Mouse (Mus musculus): ENCODE results near the gene Il4i1. TPM values are rescaled to one million over a fixed set of nuclear protein-coding genes. Genes with fewer than 3 reads are reported as not detected.
"Not testable (repeated sequence)": the region's sequence is repeated elsewhere in the genome, so short reads cannot be mapped to it uniquely, and the experiment has no call there.

Il4i1 gene
- polyA plus RNA-seq, 1 experiment, result 4.7 TPM

DNA sequence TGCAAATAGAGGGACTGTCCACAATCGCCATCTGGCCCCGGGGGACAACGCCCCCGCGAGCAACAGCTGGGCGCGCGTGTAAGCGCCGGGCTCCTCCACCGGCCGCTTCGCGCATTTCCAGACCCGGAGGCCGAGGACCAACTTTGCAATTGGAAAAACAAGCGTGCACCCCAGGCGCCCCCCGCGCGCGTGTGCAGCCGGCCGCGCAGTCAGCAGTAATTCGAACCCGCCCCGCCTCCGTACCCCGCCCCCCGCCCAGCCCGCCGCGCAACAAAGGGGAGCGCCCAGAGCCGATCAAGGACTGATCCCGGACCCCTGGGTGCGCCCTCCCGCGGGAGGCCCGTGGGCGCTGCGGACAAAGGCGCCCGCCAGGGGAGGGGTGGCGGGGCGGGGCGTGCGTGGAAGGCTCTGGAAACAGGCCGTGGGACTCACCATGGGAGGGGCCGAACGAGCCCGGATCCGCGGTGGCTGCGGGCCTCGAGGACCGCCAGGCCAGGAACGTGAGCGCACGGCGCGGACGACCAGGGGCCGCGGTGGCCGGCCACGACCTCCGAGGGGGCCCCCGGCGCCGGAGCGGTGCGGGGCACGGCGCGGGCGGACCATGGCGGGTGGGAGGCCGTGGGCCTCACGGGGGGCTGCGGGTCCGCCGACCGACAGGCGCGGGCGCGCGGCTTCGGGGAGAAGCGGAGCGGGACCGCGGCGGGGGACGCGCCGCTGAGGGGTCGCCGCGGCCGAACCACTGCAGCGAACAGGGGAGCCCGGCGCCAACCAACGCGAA is 52.9 kb downstream of the Il4i1 start:
- Histone ChIP-seq H3K27ac (ENCODE audit: insufficient read depth, low read length) (peak overlapping the region; percentile 53; the same call in 1 of the 2 replicates), H3K9ac (ENCODE audit: low read depth, poor library complexity, severe bottlenecking) (peak overlapping the region; percentile 99), H3K27me3 (ENCODE audit: control insufficient read depth, insufficient read depth, low read length, poor library complexity, severe bottlenecking) (no peaks in the 10 kb centered on the region), H3K4me3 (ENCODE audit: low read depth, low read length) (peak overlapping the region; percentile 52), H3K4me1 (ENCODE audit: control insufficient read depth, insufficient read depth, low read length) (peaks cover 2% of the 10 kb centered on the region), H3K36me3 (ENCODE audit: control insufficient read depth, insufficient read depth, low read length, poor library complexity, severe bottlenecking) (peaks cover 4% of the 10 kb centered on the region; the same call in 1 of the 2 replicates), H3K9me3 (replicated peaks; ENCODE audit: control insufficient read depth, insufficient read depth, low read length, poor library complexity, severe bottlenecking) (no peaks in the 10 kb centered on the region)
- no peak for TF ChIP-seq POLR2A (IDR thresholded peaks at IDR 0.05; ENCODE audit: insufficient read depth, low read length)
- TF ChIP-seq EP300 (IDR thresholded peaks at IDR 0.05; ENCODE audit: insufficient read depth, low read depth, low read length), result no peak
- no peak for TF ChIP-seq CTCF (IDR thresholded peaks at IDR 0.05; ENCODE audit: low read depth, low read length)

DNA sequence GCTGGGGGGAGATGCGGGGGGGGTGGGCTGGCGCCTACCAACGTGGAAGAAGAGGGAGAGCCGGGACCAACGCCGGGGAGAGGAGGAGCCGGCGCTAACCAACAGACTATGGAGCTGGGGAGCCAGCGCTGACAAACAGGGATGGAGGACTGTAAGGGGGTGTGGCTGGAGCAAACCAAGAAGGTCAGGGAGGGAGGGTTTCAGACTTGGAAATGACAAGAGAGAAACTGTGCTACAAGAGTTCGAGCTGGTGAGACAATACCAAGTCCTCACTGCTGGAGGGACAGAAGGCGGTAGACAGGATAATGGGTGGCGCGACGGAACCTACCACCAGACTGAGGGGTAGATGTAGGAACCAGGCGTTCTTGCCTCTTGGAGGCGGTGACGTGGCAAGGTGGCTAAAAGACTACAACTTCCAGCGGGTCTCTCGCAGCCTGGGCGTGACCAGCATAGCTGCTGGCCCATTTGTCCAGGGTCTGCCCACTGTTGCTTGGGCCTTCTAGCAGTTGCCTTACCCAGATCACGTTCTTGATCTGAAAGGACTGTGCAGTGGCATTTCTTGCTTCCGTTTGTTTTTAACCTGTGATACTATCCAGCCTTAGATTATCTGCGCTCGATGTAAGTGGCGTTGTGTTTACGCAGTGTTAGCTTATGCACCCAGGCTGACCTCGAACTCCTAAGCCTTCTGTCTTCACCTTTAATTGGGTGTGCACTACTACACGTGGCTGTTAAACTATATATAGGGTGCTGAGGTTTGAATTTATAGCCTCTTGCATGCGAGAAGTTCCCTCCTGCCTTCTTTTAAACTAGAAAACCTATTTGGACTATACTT is 53.7 kb downstream of the Il4i1 start, which contains the start of gene Ptov1:
TSS of gene Ptov1 (minus strand) at position 92 of the 832 bp plus-strand sequence.
- H3K27me3 ChIP-seq (ENCODE audit: control insufficient read depth, insufficient read depth, low read length, poor library complexity, severe bottlenecking), result no peaks in the 10 kb centered on the region
- TF ChIP-seq CTCF (IDR thresholded peaks at IDR 0.05; ENCODE audit: low read depth, low read length) (no peak), EP300 (IDR thresholded peaks at IDR 0.05; ENCODE audit: insufficient read depth, low read depth, low read length) (peak; percentile 41; the same call in 1 of the 2 replicates), POLR2A (IDR thresholded peaks at IDR 0.05; ENCODE audit: insufficient read depth, low read length) (peak; percentile 32)
- H3K27ac ChIP-seq (ENCODE audit: insufficient read depth, low read length), result peak within 1 kb of the TSS; percentile 53; the same call in 1 of the 2 replicates
- H3K36me3 ChIP-seq (ENCODE audit: control insufficient read depth, insufficient read depth, low read length, poor library complexity, severe bottlenecking), result no peaks in the 10 kb centered on the region; the same call in 1 of the 2 replicates
- H3K4me1 ChIP-seq (ENCODE audit: control insufficient read depth, insufficient read depth, low read length), result peaks cover 2% of the 10 kb centered on the region
- H3K9ac ChIP-seq (ENCODE audit: low read depth, poor library complexity, severe bottlenecking), result peak within 1 kb of the TSS; percentile 99
- peak within 1 kb of the TSS; percentile 53 for H3K4me3 ChIP-seq (ENCODE audit: low read depth, low read length)
- H3K9me3 ChIP-seq (replicated peaks; ENCODE audit: control insufficient read depth, insufficient read depth, low read length, poor library complexity, severe bottlenecking), result no peaks in the 10 kb centered on the region

DNA sequence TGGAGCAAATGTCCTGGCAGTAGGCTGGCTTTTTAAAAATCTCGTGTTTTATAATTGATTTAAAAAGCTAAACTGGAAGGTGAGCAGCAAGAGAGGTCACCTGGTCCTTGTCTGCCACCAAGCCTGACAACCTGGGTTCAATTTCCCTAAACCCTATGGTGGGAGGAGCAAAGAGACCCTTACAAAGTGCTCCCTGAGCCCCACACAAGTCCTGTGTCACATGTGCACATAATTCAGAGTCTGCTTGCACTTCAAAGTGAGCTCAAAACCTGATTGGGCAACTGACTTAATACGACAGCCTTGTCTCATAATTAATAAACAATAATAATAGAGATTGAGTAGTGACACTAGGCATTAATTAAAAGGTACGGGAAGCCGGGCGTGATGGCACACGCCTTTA is 54.4 kb downstream of the Il4i1 start:
- Histone ChIP-seq H3K9me3 (replicated peaks; ENCODE audit: control insufficient read depth, insufficient read depth, low read length, poor library complexity, severe bottlenecking) (no peaks in the 10 kb centered on the region), H3K4me1 (ENCODE audit: control insufficient read depth, insufficient read depth, low read length) (peaks cover 2% of the 10 kb centered on the region), H3K9ac (ENCODE audit: low read depth, poor library complexity, severe bottlenecking) (no peak overlapping the region), H3K4me3 (ENCODE audit: low read depth, low read length) (no peak overlapping the region), H3K36me3 (ENCODE audit: control insufficient read depth, insufficient read depth, low read length, poor library complexity, severe bottlenecking) (no peaks in the 10 kb centered on the region), H3K27me3 (ENCODE audit: control insufficient read depth, insufficient read depth, low read length, poor library complexity, severe bottlenecking) (no peaks in the 10 kb centered on the region), H3K27ac (ENCODE audit: insufficient read depth, low read length) (no peak overlapping the region)
- no peak for TF ChIP-seq CTCF (IDR thresholded peaks at IDR 0.05; ENCODE audit: low read depth, low read length)
- no peak for TF ChIP-seq POLR2A (IDR thresholded peaks at IDR 0.05; ENCODE audit: insufficient read depth, low read length)
- TF ChIP-seq EP300 (IDR thresholded peaks at IDR 0.05; ENCODE audit: insufficient read depth, low read depth, low read length), result no peak

DNA sequence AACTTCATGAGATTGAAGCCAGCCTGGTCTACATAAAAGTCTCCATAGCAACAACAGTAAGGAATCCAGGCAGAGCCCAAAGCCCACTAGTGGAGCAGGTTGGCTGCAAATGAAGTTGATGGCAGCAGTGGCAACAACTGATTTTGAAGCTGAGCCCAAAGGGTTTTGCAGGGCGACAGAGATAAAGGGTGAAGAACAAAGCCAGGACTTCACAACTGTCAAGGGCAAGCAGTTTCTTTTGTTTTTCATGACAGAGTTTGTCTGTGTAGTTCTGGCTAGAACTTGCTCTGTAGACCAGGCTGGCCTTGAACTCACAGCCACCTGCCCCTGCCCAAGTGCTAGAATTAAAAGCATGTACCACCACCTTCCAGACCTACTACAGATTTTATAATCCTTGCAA is 55.0 kb downstream of the Il4i1 start:
- peaks cover 2% of the 10 kb centered on the region for H3K4me1 ChIP-seq (ENCODE audit: control insufficient read depth, insufficient read depth, low read length)
- H3K4me3 ChIP-seq (ENCODE audit: low read depth, low read length), result no peak overlapping the region
- no peak overlapping the region for H3K27ac ChIP-seq (ENCODE audit: insufficient read depth, low read length)
- H3K9me3 ChIP-seq (replicated peaks; ENCODE audit: control insufficient read depth, insufficient read depth, low read length, poor library complexity, severe bottlenecking), result no peaks in the 10 kb centered on the region
- TF ChIP-seq EP300 (IDR thresholded peaks at IDR 0.05; ENCODE audit: insufficient read depth, low read depth, low read length) (no peak), CTCF (IDR thresholded peaks at IDR 0.05; ENCODE audit: low read depth, low read length) (no peak), POLR2A (IDR thresholded peaks at IDR 0.05; ENCODE audit: insufficient read depth, low read length) (no peak)
- no peak overlapping the region for H3K9ac ChIP-seq (ENCODE audit: low read depth, poor library complexity, severe bottlenecking)
- H3K27me3 ChIP-seq (ENCODE audit: control insufficient read depth, insufficient read depth, low read length, poor library complexity, severe bottlenecking), result no peaks in the 10 kb centered on the region
- H3K36me3 ChIP-seq (ENCODE audit: control insufficient read depth, insufficient read depth, low read length, poor library complexity, severe bottlenecking), result no peaks in the 10 kb centered on the region

DNA sequence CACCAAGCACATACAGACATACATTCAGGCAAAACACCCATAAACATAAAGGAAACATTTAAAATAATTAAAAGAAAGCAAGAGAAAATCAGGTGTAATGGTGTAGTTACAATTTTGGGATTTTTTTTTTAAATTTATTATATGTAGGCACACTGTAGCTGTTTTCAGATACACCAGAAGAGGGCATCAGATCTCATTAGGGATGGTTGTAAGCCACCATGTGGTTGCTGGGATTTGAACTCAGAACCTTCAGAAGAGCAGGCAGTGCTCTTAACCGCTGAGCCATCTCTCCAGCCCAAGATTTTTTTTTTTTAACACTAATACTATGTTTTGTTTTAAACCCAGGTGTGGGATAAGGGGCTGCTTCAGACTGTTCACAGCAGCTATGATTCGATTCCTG is 55.6 kb downstream of the Il4i1 start:
- not testable (repeated sequence) for H3K27ac ChIP-seq (ENCODE audit: insufficient read depth, low read length); H3K27me3 ChIP-seq (ENCODE audit: control insufficient read depth, insufficient read depth, low read length, poor library complexity, severe bottlenecking); H3K9ac ChIP-seq (ENCODE audit: low read depth, poor library complexity, severe bottlenecking); H3K4me3 ChIP-seq (ENCODE audit: low read depth, low read length); H3K36me3 ChIP-seq (ENCODE audit: control insufficient read depth, insufficient read depth, low read length, poor library complexity, severe bottlenecking); H3K4me1 ChIP-seq (ENCODE audit: control insufficient read depth, insufficient read depth, low read length); H3K9me3 ChIP-seq (replicated peaks; ENCODE audit: control insufficient read depth, insufficient read depth, low read length, poor library complexity, severe bottlenecking)

DNA sequence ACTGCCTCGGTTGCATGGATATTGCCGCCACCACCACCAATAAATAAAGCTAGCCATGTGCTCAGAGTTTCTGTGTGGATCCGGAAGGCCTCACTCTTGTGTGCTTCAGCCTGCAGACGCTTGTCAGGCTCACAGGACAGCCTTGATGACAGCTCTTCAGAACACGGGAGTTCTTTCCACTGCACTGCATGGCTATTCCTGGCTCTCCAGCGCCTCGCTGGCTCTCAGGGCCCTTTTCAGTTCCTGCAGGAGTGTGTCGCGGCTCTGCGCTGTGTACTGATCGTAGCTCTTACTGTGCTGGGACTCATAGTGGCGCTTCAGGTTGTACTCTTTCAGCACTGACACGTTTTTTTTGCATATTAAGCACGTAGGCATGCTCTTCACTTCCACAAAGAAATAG is 61.6 kb downstream of the Il4i1 start:
- peaks cover 18% of the 10 kb centered on the region; the same call in 1 of the 2 replicates for H3K36me3 ChIP-seq (ENCODE audit: control insufficient read depth, insufficient read depth, low read length, poor library complexity, severe bottlenecking)
- H3K4me3 ChIP-seq (ENCODE audit: low read depth, low read length), result no peak overlapping the region
- no peak overlapping the region for H3K27ac ChIP-seq (ENCODE audit: insufficient read depth, low read length)

More for the DNA sequence above, 61.6 kb downstream of the Il4i1 start:
- Histone ChIP-seq H3K27me3 (ENCODE audit: control insufficient read depth, insufficient read depth, low read length, poor library complexity, severe bottlenecking) (no peaks in the 10 kb centered on the region), H3K4me1 (ENCODE audit: control insufficient read depth, insufficient read depth, low read length) (no peaks in the 10 kb centered on the region), H3K9me3 (replicated peaks; ENCODE audit: control insufficient read depth, insufficient read depth, low read length, poor library complexity, severe bottlenecking) (no peaks in the 10 kb centered on the region), H3K9ac (ENCODE audit: low read depth, poor library complexity, severe bottlenecking) (no peak overlapping the region)
- TF ChIP-seq CTCF (IDR thresholded peaks at IDR 0.05; ENCODE audit: low read depth, low read length) (no peak), POLR2A (IDR thresholded peaks at IDR 0.05; ENCODE audit: insufficient read depth, low read length) (no peak), EP300 (IDR thresholded peaks at IDR 0.05; ENCODE audit: insufficient read depth, low read depth, low read length) (no peak)

Data from ES-Bruce4 (cell line).